Mouse (Mus musculus) liver, postnatal 0 days (tissue): ENCODE data around the gene 1700030K09Rik.

Experiments used
- CTCF ChIP-seq: sonication (generic); IDR thresholded peaks from 2 replicates; pipeline ENCODE4 v1.5.1; 2016; ENCODE audit warnings: antibody characterized with exemption, low read depth
- EP300 ChIP-seq: IDR thresholded peaks from 2 replicates; pipeline ENCODE4 v1.6.1; 2016; ENCODE audit warnings: antibody characterized with exemption, low read depth, mild to moderate bottlenecking

- TF ChIP-seq CTCF (0 out of 2 replicates have a peak, but pooled peaks have one; percentile 12), EP300 (no peak)
Measured at GRCm38 (mm10) chr8:72453904-72454303, 10.2 kb downstream of the 1700030K09Rik start.
